Mouse (Mus musculus): ENCODE measurements around the gene Ttc7. TPM values are rescaled to one million over a fixed set of nuclear protein-coding genes. Genes with fewer than 3 reads are reported as not detected.

The Ttc7 gene
- total RNA-seq, 1 experiment, result 2.7 TPM

DNA sequence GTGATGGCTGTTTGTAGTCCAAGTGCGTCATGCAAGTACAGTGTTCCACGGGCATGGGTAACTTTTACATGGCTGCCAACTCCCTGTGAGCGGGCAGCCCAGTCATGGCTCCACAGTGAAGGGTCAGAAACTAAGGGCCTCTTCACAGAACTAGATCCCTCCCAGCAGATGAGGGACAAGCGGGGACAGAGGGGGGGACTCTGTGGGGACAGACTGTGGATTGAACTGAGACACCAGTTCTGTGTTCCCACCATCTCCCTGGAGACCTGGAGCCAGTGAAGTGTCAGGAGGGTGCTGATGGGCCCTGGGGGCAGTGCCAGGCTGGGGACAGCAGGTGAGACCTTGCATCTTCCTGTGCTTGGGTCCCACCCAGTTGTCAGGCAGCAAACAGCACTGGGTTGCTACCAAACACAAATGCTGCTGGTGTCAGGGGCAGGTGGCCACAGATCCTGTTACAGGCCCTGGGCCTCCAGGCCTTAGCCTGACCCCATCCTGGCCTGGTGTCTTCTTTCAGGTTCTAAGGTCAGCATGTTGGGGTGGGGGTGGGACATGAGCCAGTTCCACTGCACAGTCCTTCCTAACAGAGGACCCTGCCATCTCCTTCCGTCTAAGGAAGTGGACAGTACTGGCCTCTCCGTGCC lies 94.3 kb downstream of the Ttc7 start:
- H3K4me1 ChIP-seq (ENCODE audit: control insufficient read depth in 2 of 2, insufficient read depth in 2 of 2, low read length in 2 of 2, poor library complexity in 1 of 2), result peaks cover 0 to 36% of the 10 kb centered on the region in 2 experiments; a peak in 2 of 4 replicates
- no peaks in the 10 kb centered on the region for H3K9me3 ChIP-seq (ENCODE audit: control insufficient read depth, insufficient read depth, low read depth, low read length)
- H3K4me3 ChIP-seq (ENCODE audit: insufficient read depth in 1 of 2, low read depth in 1 of 2, low read length in 2 of 2, poor library complexity in 1 of 2, severe bottlenecking in 1 of 2), result no peak overlapping the region
- in situ Hi-C loops (cut with MboI; ENCODE audit: low sequenced_read_pairs in 2 of 2, unreplicated experiment in 2 of 2), result no loop called here
- H3K27ac ChIP-seq (ENCODE audit: insufficient read depth, low read depth, low read length, poor library complexity, severe bottlenecking), result no peak overlapping the region
- TF ChIP-seq CHD2 (IDR thresholded peaks at IDR 0.05; ENCODE audit: low read depth, low read length), result no peak
- TF ChIP-seq ZC3H11A (IDR thresholded peaks at IDR 0.05; ENCODE audit: borderline replicate concordance, low read depth, low read length), result no peak
- no peak for TF ChIP-seq HCFC1 (IDR thresholded peaks at IDR 0.05; ENCODE audit: borderline replicate concordance, insufficient read depth, low read length)
- no peak for TF ChIP-seq MAFK (IDR thresholded peaks at IDR 0.05; ENCODE audit: insufficient read depth, low read depth, low read length)
- TF ChIP-seq ZNF384 (IDR thresholded peaks at IDR 0.05; ENCODE audit: low read depth, low read length), result no peak
- no peak overlapping the region for H3K9ac ChIP-seq (ENCODE audit: insufficient read depth, low read depth, low read length, poor library complexity, severe bottlenecking)
- H3K36me3 ChIP-seq (ENCODE audit: control insufficient read depth, insufficient read depth, low read length, poor library complexity, severe bottlenecking), result no peaks in the 10 kb centered on the region
- DNase-seq (ENCODE audit: low read depth, low spot score), result no peak

DNA sequence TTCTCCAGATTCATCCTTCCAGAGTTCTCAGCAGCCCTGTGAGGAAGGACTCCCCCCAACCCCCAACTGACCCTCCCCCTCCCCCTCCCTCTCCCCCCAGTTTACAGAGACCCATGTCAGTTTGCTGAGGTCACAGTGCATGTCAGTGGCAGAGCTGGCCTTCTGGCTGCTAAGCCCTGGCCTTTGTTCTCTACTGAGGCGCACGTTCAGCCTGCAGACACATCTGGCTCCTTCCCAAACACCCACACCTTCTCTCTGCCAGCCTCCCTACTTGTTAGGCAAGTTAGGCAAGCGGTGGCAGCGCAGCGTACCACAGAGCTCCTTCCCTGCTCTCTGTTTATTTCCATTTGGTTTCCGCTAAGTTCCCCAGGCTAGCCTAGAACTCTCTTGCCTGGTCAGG lies 94.8 kb downstream of the Ttc7 start:
- H3K4me1 ChIP-seq (ENCODE audit: control insufficient read depth in 2 of 2, insufficient read depth in 2 of 2, low read length in 2 of 2, poor library complexity in 1 of 2), result peaks cover 0 to 37% of the 10 kb centered on the region in 2 experiments; a peak in 2 of 4 replicates
- TF ChIP-seq ZNF384 (IDR thresholded peaks at IDR 0.05; ENCODE audit: low read depth, low read length) (no peak), MAFK (IDR thresholded peaks at IDR 0.05; ENCODE audit: insufficient read depth, low read depth, low read length) (no peak), HCFC1 (IDR thresholded peaks at IDR 0.05; ENCODE audit: borderline replicate concordance, insufficient read depth, low read length) (no peak), ZC3H11A (IDR thresholded peaks at IDR 0.05; ENCODE audit: borderline replicate concordance, low read depth, low read length) (no peak), CHD2 (IDR thresholded peaks at IDR 0.05; ENCODE audit: low read depth, low read length) (no peak)
- no peak overlapping the region for H3K27ac ChIP-seq (ENCODE audit: insufficient read depth, low read depth, low read length, poor library complexity, severe bottlenecking)
- in situ Hi-C loops (cut with MboI; ENCODE audit: low sequenced_read_pairs in 2 of 2, unreplicated experiment in 2 of 2), result no loop called here
- no peaks in the 10 kb centered on the region for H3K36me3 ChIP-seq (ENCODE audit: control insufficient read depth, insufficient read depth, low read length, poor library complexity, severe bottlenecking)
- no peaks in the 10 kb centered on the region for H3K9me3 ChIP-seq (ENCODE audit: control insufficient read depth, insufficient read depth, low read depth, low read length)
- DNase-seq (ENCODE audit: low read depth, low spot score), result no peak
- H3K4me3 ChIP-seq (ENCODE audit: insufficient read depth in 1 of 2, low read depth in 1 of 2, low read length in 2 of 2, poor library complexity in 1 of 2, severe bottlenecking in 1 of 2), result no peak overlapping the region
- H3K9ac ChIP-seq (ENCODE audit: insufficient read depth, low read depth, low read length, poor library complexity, severe bottlenecking), result no peak overlapping the region

DNA sequence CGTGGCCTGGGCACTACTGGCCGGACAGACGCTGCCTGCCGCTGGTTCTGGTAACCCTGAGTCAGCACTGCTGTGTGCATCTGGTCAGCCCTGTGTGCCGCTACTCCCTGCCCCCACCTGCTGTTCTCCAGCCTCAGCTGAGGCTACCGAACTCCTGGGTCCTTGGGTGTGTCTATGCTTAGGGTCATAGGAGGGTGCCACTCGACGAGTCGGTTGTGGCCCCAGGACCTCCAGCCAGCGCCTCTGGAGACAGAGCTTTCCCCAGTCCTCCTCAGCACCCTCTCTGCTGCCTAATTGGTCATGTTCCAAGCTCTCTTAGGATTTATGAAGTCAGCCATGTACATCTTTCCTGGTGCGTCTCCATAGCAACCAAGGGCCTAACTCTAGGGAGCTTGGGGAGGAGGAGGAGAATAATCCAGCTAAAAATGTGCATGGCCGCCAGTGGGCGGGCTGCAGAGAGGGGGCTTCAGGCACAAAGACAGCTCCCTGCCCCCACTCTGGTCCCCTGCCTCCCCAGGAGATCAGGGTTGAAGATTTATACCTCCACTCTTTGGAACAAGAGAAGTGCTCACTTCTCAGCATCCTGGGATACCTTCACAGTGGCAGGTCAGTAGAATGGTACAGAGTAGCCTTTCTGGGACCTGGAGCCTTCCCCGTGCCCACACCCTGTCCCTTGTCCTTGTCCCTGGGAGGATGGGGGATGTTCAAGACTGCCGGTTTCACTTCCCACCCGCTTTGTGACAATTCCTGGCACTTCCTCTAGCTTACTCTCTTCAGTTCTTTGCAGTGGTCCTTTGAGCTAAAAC lies 95.9 kb downstream of the Ttc7 start:
- Histone ChIP-seq H3K36me3 (ENCODE audit: control insufficient read depth, insufficient read depth, low read length, poor library complexity, severe bottlenecking) (no peaks in the 10 kb centered on the region), H3K9ac (ENCODE audit: insufficient read depth, low read depth, low read length, poor library complexity, severe bottlenecking) (no peak overlapping the region), H3K9me3 (ENCODE audit: control insufficient read depth, insufficient read depth, low read depth, low read length) (no peaks in the 10 kb centered on the region), H3K27ac (ENCODE audit: insufficient read depth, low read depth, low read length, poor library complexity, severe bottlenecking) (no peak overlapping the region), H3K4me3 (ENCODE audit: insufficient read depth in 1 of 2, low read depth in 1 of 2, low read length in 2 of 2, poor library complexity in 1 of 2, severe bottlenecking in 1 of 2) (no peak overlapping the region), H3K4me1 (ENCODE audit: control insufficient read depth in 2 of 2, insufficient read depth in 2 of 2, low read length in 2 of 2, poor library complexity in 1 of 2) (peaks cover 0 to 37% of the 10 kb centered on the region in 2 experiments; a peak in 2 of 4 replicates)
- no peak for DNase-seq (ENCODE audit: low read depth, low spot score)
- in situ Hi-C loops (cut with MboI; ENCODE audit: low sequenced_read_pairs in 2 of 2, unreplicated experiment in 2 of 2), result no loop called here
- TF ChIP-seq MAFK (IDR thresholded peaks at IDR 0.05; ENCODE audit: insufficient read depth, low read depth, low read length) (peak; percentile 44; the same call in 1 of the 2 replicates), CHD2 (IDR thresholded peaks at IDR 0.05; ENCODE audit: low read depth, low read length) (no peak)

DNA sequence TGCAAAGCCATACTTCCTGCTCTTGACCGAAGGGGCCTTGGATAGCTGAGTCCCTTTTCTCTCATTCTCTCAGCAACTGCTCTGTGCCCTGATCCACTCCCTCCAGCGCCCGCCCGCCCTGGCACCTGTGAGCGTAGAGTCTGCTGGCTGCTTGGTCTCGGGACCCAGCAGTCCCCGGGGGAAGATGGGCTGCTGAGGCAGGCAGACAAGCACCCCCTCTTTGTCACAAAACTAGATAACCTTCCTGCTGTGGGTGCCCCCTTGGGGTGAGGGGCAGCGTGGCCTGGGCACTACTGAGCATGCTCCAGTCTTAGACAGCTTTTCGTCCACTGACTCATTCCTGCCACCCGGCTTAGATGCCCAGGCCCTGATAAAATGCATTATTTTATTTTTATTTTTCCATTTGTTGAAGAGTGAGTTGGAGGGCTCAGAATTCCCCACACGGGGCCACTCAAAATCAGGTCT lies 96.5 kb downstream of the Ttc7 start:
- Histone ChIP-seq H3K27ac (ENCODE audit: insufficient read depth, low read depth, low read length, poor library complexity, severe bottlenecking) (no peak overlapping the region), H3K4me3 (ENCODE audit: insufficient read depth in 1 of 2, low read depth in 1 of 2, low read length in 2 of 2, poor library complexity in 1 of 2, severe bottlenecking in 1 of 2) (no peak overlapping the region), H3K9ac (ENCODE audit: insufficient read depth, low read depth, low read length, poor library complexity, severe bottlenecking) (no peak overlapping the region; the same call in 1 of the 2 replicates), H3K9me3 (ENCODE audit: control insufficient read depth, insufficient read depth, low read depth, low read length) (no peaks in the 10 kb centered on the region), H3K36me3 (ENCODE audit: control insufficient read depth, insufficient read depth, low read length, poor library complexity, severe bottlenecking) (no peaks in the 10 kb centered on the region), H3K4me1 (ENCODE audit: control insufficient read depth in 2 of 2, insufficient read depth in 2 of 2, low read length in 2 of 2, poor library complexity in 1 of 2) (peaks cover 0 to 37% of the 10 kb centered on the region in 2 experiments; a peak in 2 of 4 replicates)
- no peak for DNase-seq (ENCODE audit: low read depth, low spot score)
- TF ChIP-seq HCFC1 (IDR thresholded peaks at IDR 0.05; ENCODE audit: borderline replicate concordance, insufficient read depth, low read length), result no peak
- no peak for TF ChIP-seq ZNF384 (IDR thresholded peaks at IDR 0.05; ENCODE audit: low read depth, low read length)
- TF ChIP-seq ZC3H11A (IDR thresholded peaks at IDR 0.05; ENCODE audit: borderline replicate concordance, low read depth, low read length), result no peak
- no peak for TF ChIP-seq CHD2 (IDR thresholded peaks at IDR 0.05; ENCODE audit: low read depth, low read length)
- TF ChIP-seq MAFK (IDR thresholded peaks at IDR 0.05; ENCODE audit: insufficient read depth, low read depth, low read length), result no peak
- in situ Hi-C loops (cut with MboI; ENCODE audit: low sequenced_read_pairs in 2 of 2, unreplicated experiment in 2 of 2), result no loop called here
